Mouse (Mus musculus) midbrain, postnatal 0 days (tissue): ENCODE data around the gene Kctd18. TPM values are rescaled to one million over a fixed set of nuclear protein-coding genes. Genes with fewer than 3 reads are reported as not detected.

ENCODE experiments used
- ATAC-seq: fragments of 200-750 bp; cut with Nextera tagmentation; 2 replicates; pipeline ENCODE4 v1.8.0; 2017; ENCODE audit warnings: moderate number of reproducible peaks, mild to moderate bottlenecking, moderate TSS enrichment, moderate library complexity; ENCODE audit not compliant: low FRiP score
- DNase-seq: peaks from one replicate; pipeline ENCODE4 v3.0.0-alpha.2; 2015; ENCODE audit warnings: low spot score
- H3K27ac ChIP-seq: fragments of 300-500 bp; sonication (generic); 2 replicates; pipeline ENCODE4 v1.5.1; 2014; ENCODE audit warnings: low read depth, mild to moderate bottlenecking, low read length, mixed read lengths
- H3K27me3 ChIP-seq: fragments of 300-500 bp; sonication (generic); 2 replicates; pipeline ENCODE4 v1.6.1; 2014; ENCODE audit warnings: low read length, control low read depth, mixed read lengths; ENCODE audit not compliant: insufficient read depth
- H3K36me3 ChIP-seq: fragments of 300-500 bp; sonication (generic); 2 replicates; pipeline ENCODE4 v1.6.1; 2014; ENCODE audit warnings: low read length, control low read depth, mixed read lengths; ENCODE audit not compliant: insufficient read depth
- H3K4me1 ChIP-seq: fragments of 300-500 bp; sonication (generic); 2 replicates; pipeline ENCODE4 v1.6.1; 2014; ENCODE audit warnings: mild to moderate bottlenecking, control low read depth, antibody characterized with exemption, low read length, mixed read lengths; ENCODE audit not compliant: insufficient read depth
- H3K4me2 ChIP-seq: fragments of 300-500 bp; sonication (generic); 2 replicates; pipeline ENCODE4 v1.6.1; 2014; ENCODE audit warnings: low read depth, mild to moderate bottlenecking, low read length, mixed read lengths; ENCODE audit not compliant: poor library complexity, severe bottlenecking
- H3K4me3 ChIP-seq: fragments of 300-500 bp; sonication (generic); 2 replicates; pipeline ENCODE4 v1.5.1; 2014; ENCODE audit warnings: low read depth, mild to moderate bottlenecking, low read length, moderate library complexity
- H3K9ac ChIP-seq: fragments of 300-500 bp; sonication (generic); replicated peaks from 2 replicates; pipeline ENCODE4 v1.6.1; 2014; ENCODE audit warnings: mild to moderate bottlenecking, low read length, moderate library complexity, mixed read lengths; ENCODE audit not compliant: poor library complexity, severe bottlenecking
- H3K9me3 ChIP-seq: fragments of 300-500 bp; sonication (generic); 2 replicates; pipeline ENCODE4 v1.6.1; 2016; ENCODE audit warnings: low read length, control low read depth
- CTCF ChIP-seq: IDR thresholded peaks from 2 replicates; pipeline ENCODE4 v1.5.1; 2016; ENCODE audit warnings: antibody characterized with exemption, mild to moderate bottlenecking
- WGBS: fragments of 180-500 bp; shearing (Covaris S2); extraction: QIAGEN DNeasy Blood & Tissue Kit; methylation state at CpG from one replicate; pipeline ENCODE4 v1.1.7; 2014; 5-methylcytosine and 5-hydroxymethylcytosine counted together
- polyA plus RNA-seq: library from polyadenylated mRNA; unstranded; fragments of >200 nt; fragmentation: Nextera tagmentation; extraction: Ambion mirVana; gene quantifications from 2 replicates; pipeline ENCODE4 v1.2.1, GENCODE M21; 2015
- total RNA-seq: library from RNA; depleted of rRNA; stranded (reverse); fragments of >200 nt; gene quantifications from 2 replicates; pipeline ENCODE4 v1.2.3, GENCODE M21; 2014; rRNA removed

The Kctd18 gene
- total RNA-seq, result 40.7 and 52.3 TPM in 2 replicates
- polyA plus RNA-seq, result 29.3 and 29.8 TPM in 2 replicates

DNA sequence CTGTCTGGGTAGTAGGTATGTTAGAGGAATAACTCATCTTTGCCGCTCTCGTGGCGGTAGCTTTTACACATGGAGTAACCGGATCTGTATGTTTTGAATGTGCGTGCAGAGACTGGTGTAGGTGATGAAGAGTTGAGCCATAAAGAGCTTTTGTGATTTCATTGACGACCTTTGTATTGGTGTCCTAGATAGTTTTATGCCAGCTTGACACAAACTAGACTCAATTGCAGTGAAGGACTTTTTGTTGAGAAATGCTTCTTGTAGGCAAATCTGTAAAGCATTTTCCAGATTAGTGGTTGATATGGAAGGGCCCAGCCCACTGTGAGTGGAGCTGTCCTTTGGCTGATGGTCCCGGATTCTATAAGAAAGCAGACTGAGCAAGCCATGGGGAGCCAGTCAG is at the start of gene Kctd18:
Gene Kctd18, minus strand, starts transcription at position 101 of the 400 bp plus-strand sequence.
- WGBS, result 93% methylated on average over 7 of the region's 7 CpGs
- TF ChIP-seq CTCF, result no peak
- no peak within 1 kb of the TSS for H3K9ac ChIP-seq

DNA sequence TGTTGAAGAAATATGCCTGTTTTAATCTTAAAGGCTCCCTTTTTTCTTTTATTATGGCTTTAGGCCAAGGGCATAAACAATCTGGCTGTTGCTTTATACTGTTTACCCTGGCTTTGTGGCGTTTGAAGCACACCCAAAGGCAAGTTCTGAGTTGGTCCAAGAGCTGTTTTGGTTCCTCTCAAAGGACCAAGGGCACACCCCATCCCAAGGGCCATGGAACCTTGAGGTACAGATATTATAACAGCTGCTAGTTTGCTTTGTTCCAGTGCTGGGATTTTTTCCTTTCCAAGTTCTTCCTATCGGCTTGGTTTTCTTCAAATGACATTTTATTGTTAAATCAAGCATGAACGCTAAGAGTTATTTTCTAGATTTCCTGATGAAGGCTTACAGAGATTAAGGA is 46.9 kb upstream of the Kctd18 start:
- H3K36me3 ChIP-seq, result no peaks in the 10 kb centered on the region
- no peak overlapping the region for H3K4me3 ChIP-seq
- no peak overlapping the region for H3K4me2 ChIP-seq
- ATAC-seq (no peak), DNase-seq (no peak)
- H3K27me3 ChIP-seq, result no peaks in the 10 kb centered on the region
- no peaks in the 10 kb centered on the region for H3K4me1 ChIP-seq
- H3K27ac ChIP-seq, result no peak overlapping the region
- H3K9ac ChIP-seq, result no peak overlapping the region
- TF ChIP-seq CTCF, result no peak
- H3K9me3 ChIP-seq, result no peaks in the 10 kb centered on the region
- WGBS, result 75% methylated on average over 3 of the region's 3 CpGs

More for the DNA sequence above, at the start of gene Kctd18:
- no peak within 1 kb of the TSS for H3K4me3 ChIP-seq
- H3K36me3 ChIP-seq, result no peaks in the 10 kb centered on the region
- H3K9me3 ChIP-seq, result no peaks in the 10 kb centered on the region
- no peak within 1 kb of the TSS for H3K27ac ChIP-seq
- DNase-seq (no peak), ATAC-seq (no peak)
- H3K4me2 ChIP-seq, result no peak within 1 kb of the TSS
- H3K27me3 ChIP-seq, result no peaks in the 10 kb centered on the region
- no peaks in the 10 kb centered on the region for H3K4me1 ChIP-seq

DNA sequence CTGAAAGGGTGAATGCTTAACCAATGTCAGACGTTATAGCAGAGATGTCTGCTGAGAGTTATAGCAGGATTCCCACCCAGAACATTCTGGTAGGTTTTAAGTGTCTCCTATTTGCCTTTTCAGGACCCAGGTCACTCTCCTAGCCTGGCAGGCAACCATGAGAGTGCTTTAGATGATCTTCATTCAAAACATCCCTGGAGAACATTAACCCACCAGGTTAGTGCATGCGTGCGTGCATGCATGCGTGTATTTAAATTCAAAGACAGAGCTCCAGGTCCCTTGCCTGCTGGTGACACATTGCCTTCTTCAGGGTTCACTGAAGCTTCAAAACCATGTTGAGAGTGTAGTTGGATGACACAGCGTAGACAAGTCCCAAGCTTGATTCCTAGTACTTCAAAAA is 46.4 kb upstream of the Kctd18 start:
- TF ChIP-seq CTCF, result no peak
- no peak for ATAC-seq
- DNase-seq, result no peak
- Histone ChIP-seq H3K36me3 (no peaks in the 10 kb centered on the region), H3K27ac (no peak overlapping the region), H3K9me3 (no peaks in the 10 kb centered on the region), H3K4me3 (no peak overlapping the region), H3K9ac (no peak overlapping the region), H3K4me1 (no peaks in the 10 kb centered on the region), H3K27me3 (no peaks in the 10 kb centered on the region), H3K4me2 (no peak overlapping the region)
- WGBS, result 90% methylated on average over 5 of the region's 5 CpGs

DNA sequence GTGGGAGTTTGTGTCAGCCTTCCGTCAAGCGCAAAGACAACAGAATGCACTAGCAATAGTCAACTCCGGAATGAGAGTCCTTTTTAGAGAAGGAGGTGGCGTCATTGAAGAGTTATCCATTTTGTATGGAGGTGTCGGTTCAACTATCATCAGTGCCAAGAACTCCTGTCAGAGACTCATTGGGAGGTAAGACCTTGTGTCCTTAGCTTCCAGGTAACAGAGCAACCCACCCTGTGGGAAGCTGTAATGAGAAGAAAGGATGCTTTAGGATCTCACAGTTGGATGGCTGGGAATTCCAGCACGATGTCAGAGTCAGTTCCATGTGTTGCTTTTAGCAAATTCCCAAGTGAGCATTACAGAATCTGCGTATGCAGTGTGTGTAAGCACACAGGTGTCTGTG is 43.4 kb upstream of the Kctd18 start:
- no peak for TF ChIP-seq CTCF
- Histone ChIP-seq H3K9ac (no peak overlapping the region), H3K4me3 (no peak overlapping the region), H3K4me2 (no peak overlapping the region), H3K4me1 (no peaks in the 10 kb centered on the region), H3K9me3 (no peaks in the 10 kb centered on the region), H3K27me3 (no peaks in the 10 kb centered on the region), H3K27ac (no peak overlapping the region), H3K36me3 (no peaks in the 10 kb centered on the region)
- no peak for DNase-seq
- ATAC-seq, result no peak
- 92% methylated on average over 7 of the region's 7 CpGs for WGBS

DNA sequence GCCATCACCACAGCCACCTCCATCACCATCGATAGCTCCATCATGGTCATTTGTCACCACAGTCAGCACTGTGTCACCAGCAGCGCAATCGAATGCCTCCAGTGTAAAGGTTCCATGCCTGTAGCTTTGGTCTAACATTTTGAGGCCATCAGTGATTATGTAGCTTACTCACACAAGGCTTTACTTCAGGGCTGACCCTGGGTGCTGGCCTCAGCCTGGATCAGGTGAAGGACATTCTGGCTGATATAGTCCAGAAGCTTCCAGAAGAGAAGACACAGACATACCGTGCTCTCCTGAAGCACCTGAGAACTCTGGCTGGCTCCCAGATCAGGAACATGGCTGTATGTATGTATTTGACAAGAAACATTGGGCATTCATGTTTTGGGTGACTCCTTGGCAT is 40.1 kb upstream of the Kctd18 start:
- Histone ChIP-seq H3K27ac (no peak overlapping the region), H3K9me3 (no peaks in the 10 kb centered on the region), H3K9ac (no peak overlapping the region), H3K4me2 (no peak overlapping the region), H3K27me3 (no peaks in the 10 kb centered on the region), H3K4me3 (no peak overlapping the region), H3K36me3 (no peaks in the 10 kb centered on the region), H3K4me1 (no peaks in the 10 kb centered on the region)
- 98% methylated on average over 4 of the region's 4 CpGs for WGBS
- no peak for TF ChIP-seq CTCF
- DNase-seq, result no peak
- no peak for ATAC-seq

DNA sequence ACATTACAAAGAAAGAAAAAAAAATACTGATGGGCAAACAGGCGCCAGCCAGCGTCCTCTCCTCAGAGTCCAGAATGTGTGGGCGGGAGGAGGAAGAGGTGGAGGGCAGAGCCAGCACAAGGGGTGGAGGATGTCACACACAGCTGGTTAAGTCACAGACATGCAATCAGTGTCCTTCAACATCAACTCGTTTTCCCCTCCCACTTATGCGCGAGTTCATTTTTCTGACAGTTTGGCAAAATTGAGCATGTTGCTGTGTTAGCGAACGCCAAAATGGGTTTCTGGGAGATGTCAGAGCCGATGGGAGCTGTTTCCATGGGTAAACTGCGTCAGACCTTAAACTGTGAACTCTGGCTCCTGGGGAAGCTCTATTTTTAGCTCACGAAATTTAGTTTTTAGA is 38.2 kb upstream of the Kctd18 start:
- no peak overlapping the region for H3K4me3 ChIP-seq
- H3K36me3 ChIP-seq, result no peaks in the 10 kb centered on the region
- H3K4me1 ChIP-seq, result no peaks in the 10 kb centered on the region
- no peak overlapping the region for H3K27ac ChIP-seq
- DNase-seq (no peak), ATAC-seq (no peak)
- H3K9ac ChIP-seq, result no peak overlapping the region
- no peak for TF ChIP-seq CTCF
- no peaks in the 10 kb centered on the region for H3K9me3 ChIP-seq
- no peak overlapping the region for H3K4me2 ChIP-seq
- 82% methylated on average over 11 of the region's 11 CpGs for WGBS
- H3K27me3 ChIP-seq, result no peaks in the 10 kb centered on the region
